Mouse (Mus musculus) E14TG2a.4 (cell line): Measurements from ENCODE around the gene B4galnt3.

Source experiments
- H3K27me3 ChIP-seq: 2 replicates; pipeline ENCODE4 v1.6.1; 2014; ENCODE audit warnings: low read length, control low read depth; ENCODE audit not compliant: insufficient read depth
- H3K36me3 ChIP-seq: 2 replicates; pipeline ENCODE4 v1.6.1; 2014; ENCODE audit warnings: low read length, control low read depth; ENCODE audit not compliant: insufficient read depth
- H3K4me1 ChIP-seq: replicated peaks from 2 replicates; pipeline ENCODE4 v1.6.1; 2014; ENCODE audit warnings: low read depth, low read length, control low read depth
- H3K4me3 ChIP-seq: replicated peaks from 2 replicates; pipeline ENCODE4 v1.5.1; 2014; ENCODE audit warnings: mild to moderate bottlenecking, low read length
- H3K9me3 ChIP-seq: 2 replicates; pipeline ENCODE4 v1.6.1; 2014; ENCODE audit warnings: low read length, control low read depth
- CTCF ChIP-seq: conservative IDR thresholded peaks from 2 replicates; pipeline ENCODE4 v1.5.1; 2014; ENCODE audit warnings: low read length
- NANOG ChIP-seq: IDR thresholded peaks from 2 replicates; pipeline ENCODE4 v1.6.1; 2014; ENCODE audit warnings: borderline replicate concordance, low read length, mixed read lengths
- POU5F1 ChIP-seq: IDR thresholded peaks from 2 replicates; pipeline ENCODE4 v1.6.1; 2014; ENCODE audit warnings: low read length, borderline replicate concordance

B4galnt3 gene

GRCm38 (mm10) chr6:120288541-120288940 is 5.8 kb downstream of the B4galnt3 start:
- 0 out of 2 replicates have a peak overlapping the region, but pooled peaks have one; percentile 14 for H3K4me3 ChIP-seq
- no peaks in the 10 kb centered on the region for H3K27me3 ChIP-seq
- peaks cover 16% of the 10 kb centered on the region for H3K36me3 ChIP-seq
- TF ChIP-seq CTCF (no peak), NANOG (no peak), POU5F1 (no peak)
- H3K9me3 ChIP-seq = no peaks in the 10 kb centered on the region
- H3K4me1 ChIP-seq = peaks cover 86% of the 10 kb centered on the region

- TF ChIP-seq NANOG = no peak
- no peaks in the 10 kb centered on the region for H3K9me3 ChIP-seq
Measured at GRCm38 (mm10) chr6:120287279-120287678, 7.1 kb downstream of the B4galnt3 start.

GRCm38 (mm10) chr6:120276874-120277449 is 17.4 kb downstream of the B4galnt3 start:
- peaks cover 75% of the 10 kb centered on the region for H3K4me1 ChIP-seq
- H3K9me3 ChIP-seq = no peaks in the 10 kb centered on the region
- H3K36me3 ChIP-seq = peaks cover 18% of the 10 kb centered on the region
- no peak overlapping the region for H3K4me3 ChIP-seq
- no peaks in the 10 kb centered on the region for H3K27me3 ChIP-seq
- TF ChIP-seq NANOG = no peak
- no peak for TF ChIP-seq POU5F1
- no peak for TF ChIP-seq CTCF

More at GRCm38 (mm10) chr6:120287279-120287678, 7.1 kb downstream of the B4galnt3 start:
- Histone ChIP-seq H3K36me3 (peaks cover 24% of the 10 kb centered on the region), H3K27me3 (no peaks in the 10 kb centered on the region), H3K4me3 (peak overlapping the region; percentile 27), H3K4me1 (peaks cover 82% of the 10 kb centered on the region)

- H3K4me1 ChIP-seq = peaks cover 68% of the 10 kb centered on the region
- no peaks in the 10 kb centered on the region for H3K27me3 ChIP-seq
Measured at GRCm38 (mm10) chr6:120275301-120275700, 19.1 kb downstream of the B4galnt3 start.

GRCm38 (mm10) chr6:120274887-120275286 is 19.5 kb downstream of the B4galnt3 start:
- no peaks in the 10 kb centered on the region for H3K9me3 ChIP-seq
- no peak for TF ChIP-seq NANOG
- no peak for TF ChIP-seq CTCF
- no peak for TF ChIP-seq POU5F1
- H3K36me3 ChIP-seq = peaks cover 16% of the 10 kb centered on the region
- H3K4me1 ChIP-seq = peaks cover 64% of the 10 kb centered on the region
- H3K27me3 ChIP-seq = no peaks in the 10 kb centered on the region
- H3K4me3 ChIP-seq = peak overlapping the region; percentile 58

More at GRCm38 (mm10) chr6:120275301-120275700, 19.1 kb downstream of the B4galnt3 start:
- Histone ChIP-seq H3K9me3 (no peaks in the 10 kb centered on the region), H3K36me3 (peaks cover 16% of the 10 kb centered on the region), H3K4me3 (peak overlapping the region; percentile 58)
- TF ChIP-seq NANOG (no peak), CTCF (no peak), POU5F1 (no peak)

- peak overlapping the region; percentile 52 for H3K4me3 ChIP-seq
- H3K27me3 ChIP-seq = no peaks in the 10 kb centered on the region
- peaks cover 57% of the 10 kb centered on the region for H3K4me1 ChIP-seq
- TF ChIP-seq NANOG = no peak
- TF ChIP-seq CTCF = no peak
- no peak for TF ChIP-seq POU5F1
- H3K36me3 ChIP-seq = peaks cover 23% of the 10 kb centered on the region
- no peaks in the 10 kb centered on the region for H3K9me3 ChIP-seq
Measured at GRCm38 (mm10) chr6:120274181-120274580, 20.2 kb downstream of the B4galnt3 start.

- peaks cover 76% of the 10 kb centered on the region for H3K4me1 ChIP-seq
Measured at GRCm38 (mm10) chr6:120264151-120264550, 30.2 kb downstream of the B4galnt3 start.

GRCm38 (mm10) chr6:120263608-120264007 is 30.8 kb downstream of the B4galnt3 start:
- TF ChIP-seq CTCF (no peak), POU5F1 (no peak), NANOG (no peak)
- Histone ChIP-seq H3K36me3 (peaks cover 31% of the 10 kb centered on the region), H3K4me3 (0 out of 2 replicates have a peak overlapping the region, but pooled peaks have one; percentile 6), H3K27me3 (no peaks in the 10 kb centered on the region), H3K9me3 (no peaks in the 10 kb centered on the region), H3K4me1 (peaks cover 79% of the 10 kb centered on the region)

More at GRCm38 (mm10) chr6:120264151-120264550, 30.2 kb downstream of the B4galnt3 start:
- Histone ChIP-seq H3K36me3 (peaks cover 31% of the 10 kb centered on the region), H3K4me3 (no peak overlapping the region), H3K9me3 (no peaks in the 10 kb centered on the region), H3K27me3 (no peaks in the 10 kb centered on the region)
- TF ChIP-seq NANOG (no peak), CTCF (no peak), POU5F1 (no peak)
